ENCODE assay signal across 8 mouse cellular contexts in genomic region chr12:79190931-79191673, GRCm38 (mm10). TPM values are rescaled to one million over a fixed set of nuclear protein-coding genes. Genes with fewer than 3 reads are reported as not detected.
A peak's percentile ranks its signal among the peaks of the same experiment; 100 is the strongest.
DNase-seq lines count a peak whose midpoint lies in the region; ATAC-seq and TF ChIP-seq lines count a peak whose summit lies in the region.

No protein-coding gene starts in this region.

- ATAC-seq in kidney, embryonic 16.5 days (ENCODE audit: low FRiP score, low TSS enrichment) = peak; percentile 92
- peak; percentile 97 for ATAC-seq in liver, embryonic 12.5 days
- peak; percentile 89 for ATAC-seq in stomach, embryonic 16.5 days (ENCODE audit: insufficient read depth, low FRiP score)

- no peaks in the 10 kb centered on the region for H3K9me3 ChIP-seq in heart, embryonic 10.5 days
- no peaks in the 10 kb centered on the region for H3K9me3 ChIP-seq in kidney, embryonic 16.5 days (ENCODE audit: low read length)
- no peaks in the 10 kb centered on the region for H3K9me3 ChIP-seq in liver, embryonic 12.5 days (replicated peaks)
- no peaks in the 10 kb centered on the region for H3K9me3 ChIP-seq in stomach, embryonic 16.5 days (replicated peaks; ENCODE audit: control insufficient read depth, low read length)

- peaks cover 14% of the 10 kb centered on the region for H3K79me2 ChIP-seq in C2C12 (ENCODE audit: control insufficient read depth, insufficient read depth)

- H3ac ChIP-seq in C2C12 (ENCODE audit: control insufficient read depth, insufficient read length, low read depth) = peak overlapping the region; percentile 83

- no peaks in the 10 kb centered on the region for H3K27me3 ChIP-seq in C2C12 (ENCODE audit: control insufficient read depth, insufficient read depth, insufficient read length)
- no peaks in the 10 kb centered on the region for H3K27me3 ChIP-seq in heart, embryonic 10.5 days (ENCODE audit: insufficient read depth, poor library complexity, severe bottlenecking)
- H3K27me3 ChIP-seq in kidney, embryonic 16.5 days (ENCODE audit: insufficient read depth, low read length) = no peaks in the 10 kb centered on the region
- no peaks in the 10 kb centered on the region for H3K27me3 ChIP-seq in liver, embryonic 12.5 days (replicated peaks)
- no peaks in the 10 kb centered on the region for H3K27me3 ChIP-seq in stomach, embryonic 16.5 days (ENCODE audit: control insufficient read depth, insufficient read depth, low read length)

- DNase-seq in adrenal gland, adult 2 months = peak; percentile 68
- peak; percentile 74 for DNase-seq in embryo, embryonic 9.5 days (ENCODE audit: extremely low spot score)
- DNase-seq in heart, embryonic 10.5 days (ENCODE audit: low spot score) = peak; percentile 91
- peak; percentile 68 for DNase-seq in naive thymus-derived CD4-positive, alpha-beta T cell, adult 2 months (ENCODE audit: low read depth)

- 1% methylated on average over 18 of the region's 18 CpGs for WGBS in heart, embryonic 10.5 days
- under 1% methylated on average over 18 of the region's 18 CpGs for WGBS in kidney, embryonic 16.5 days
- WGBS in liver, embryonic 12.5 days (ENCODE audit: insufficient replicate concordance) = 0% methylated on average over 18 of the region's 18 CpGs
- under 1% methylated on average over 18 of the region's 18 CpGs for WGBS in stomach, embryonic 16.5 days

- H3K79me3 ChIP-seq in C2C12 (ENCODE audit: low read depth) = peaks cover 4% of the 10 kb centered on the region

- peak overlapping the region; percentile 84 for H3K27ac ChIP-seq in heart, embryonic 10.5 days
- no peak overlapping the region for H3K27ac ChIP-seq in kidney, embryonic 16.5 days (ENCODE audit: low read length)
- peak overlapping the region; percentile 86 for H3K27ac ChIP-seq in liver, embryonic 12.5 days
- H3K27ac ChIP-seq in stomach, embryonic 16.5 days (ENCODE audit: low read length) = peak overlapping the region; percentile 67; the same call in 1 of the 2 replicates

- H3K4me3 ChIP-seq in C2C12 (ENCODE audit: insufficient read depth, poor library complexity, severe bottlenecking) = peak overlapping the region; percentile 54
- peak overlapping the region; percentile 75 for H3K4me3 ChIP-seq in heart, embryonic 10.5 days
- H3K4me3 ChIP-seq in kidney, embryonic 16.5 days (ENCODE audit: low read length) = peak overlapping the region; percentile 68
- H3K4me3 ChIP-seq in liver, embryonic 12.5 days = peak overlapping the region; percentile 78
- peak overlapping the region; percentile 70 for H3K4me3 ChIP-seq in stomach, embryonic 16.5 days (replicated peaks; ENCODE audit: low read length)

- H3K9ac ChIP-seq in kidney, embryonic 16.5 days (replicated peaks; ENCODE audit: low read length) = peak overlapping the region; percentile 72
- H3K9ac ChIP-seq in liver, embryonic 12.5 days = peak overlapping the region; percentile 77
- H3K9ac ChIP-seq in stomach, embryonic 16.5 days (ENCODE audit: low read length) = peak overlapping the region; percentile 76

- H3K4me1 ChIP-seq in heart, embryonic 10.5 days = peaks cover 14% of the 10 kb centered on the region
- H3K4me1 ChIP-seq in kidney, embryonic 16.5 days (ENCODE audit: insufficient read depth, low read length) = peaks cover 12% of the 10 kb centered on the region
- H3K4me1 ChIP-seq in liver, embryonic 12.5 days = peaks cover 23% of the 10 kb centered on the region
- peaks cover 4% of the 10 kb centered on the region for H3K4me1 ChIP-seq in stomach, embryonic 16.5 days (ENCODE audit: control insufficient read depth, insufficient read depth, low read length)

- peaks cover 19% of the 10 kb centered on the region for H3K36me3 ChIP-seq in C2C12 (ENCODE audit: control insufficient read depth, insufficient read depth)
- peaks cover 24% of the 10 kb centered on the region for H3K36me3 ChIP-seq in heart, embryonic 10.5 days
- H3K36me3 ChIP-seq in kidney, embryonic 16.5 days (ENCODE audit: insufficient read depth, low read length) = peaks cover 6% of the 10 kb centered on the region
- H3K36me3 ChIP-seq in liver, embryonic 12.5 days = peaks cover 31% of the 10 kb centered on the region
- H3K36me3 ChIP-seq in stomach, embryonic 16.5 days (ENCODE audit: control insufficient read depth, insufficient read depth, low read length) = peaks cover 11% of the 10 kb centered on the region; the same call in 1 of the 2 replicates

- peak overlapping the region; percentile 85 for H3K4me2 ChIP-seq in kidney, embryonic 16.5 days (replicated peaks; ENCODE audit: low read depth, low read length)
- peak overlapping the region; percentile 91 for H3K4me2 ChIP-seq in liver, embryonic 12.5 days
- peak overlapping the region; percentile 72 for H3K4me2 ChIP-seq in stomach, embryonic 16.5 days (ENCODE audit: low read depth, low read length)

- no peak for TF ChIP-seq CTCF in C2C12 (IDR thresholded peaks at IDR 0.05; ENCODE audit: control insufficient read depth, insufficient read depth, insufficient read length)

TF ChIP-seq in C2C12, 6 proteins besides CTCF, POLR2A, EP300 and RAD21:
- TF ChIP-seq MAX (IDR thresholded peaks at IDR 0.05) (peak; percentile 48), CEBPB (IDR thresholded peaks at IDR 0.05; ENCODE audit: low read depth) (no peak), MYOD1 (IDR thresholded peaks at IDR 0.05; ENCODE audit: control insufficient read depth, insufficient read length, low read depth) (no peak), USF1 (IDR thresholded peaks at IDR 0.05; ENCODE audit: low read depth) (no peak)

RNA-seq across cellular contexts. Expression of gene Rdh11, which starts 1.0 kb away (rescaled TPM):
- polyA plus RNA-seq in C2C12 (2012; fragmentation: generic; extraction: Trizol) = 14.0 TPM
- total RNA-seq in adrenal gland, adult 2 months (2021) = 10 to 100 TPM; 17.0 to 28.3 TPM
- 6.5 and 7.0 TPM in 2 replicates for polyA plus RNA-seq in adrenal gland, adult 2 months (2012; rRNA removed)
- 19.7 and 20.9 TPM in 2 replicates for polyA plus RNA-seq in heart, embryonic 10.5 days (2016; fragmentation: Nextera tagmentation; extraction: Ambion mirVana)
- 27.4 and 28.0 TPM in 2 replicates for polyA plus RNA-seq in kidney, embryonic 16.5 days (2015; fragmentation: Nextera tagmentation; extraction: Ambion mirVana)
- 22.1 and 22.9 TPM in 2 replicates for polyA plus RNA-seq in liver, embryonic 12.5 days (2016; fragmentation: Nextera tagmentation; extraction: Ambion mirVana)
- 30.1 and 33.4 TPM in 2 replicates for polyA plus RNA-seq in stomach, embryonic 16.5 days (2015; fragmentation: Nextera tagmentation; extraction: Ambion mirVana)

RNA-seq across cellular contexts. Expression of gene Rdh12, which starts 17.6 kb away (rescaled TPM):
- polyA plus RNA-seq in C2C12 (2012; fragmentation: generic; extraction: Trizol) = 0.23 TPM
- under 1 TPM; 0.66 to 0.86 TPM for total RNA-seq in adrenal gland, adult 2 months (2021)
- 0.09 and 0.12 TPM in 2 replicates for polyA plus RNA-seq in adrenal gland, adult 2 months (2012; rRNA removed)
- 0.47 and 0.58 TPM in 2 replicates for polyA plus RNA-seq in heart, embryonic 10.5 days (2016; fragmentation: Nextera tagmentation; extraction: Ambion mirVana)
- 3.5 and 4.2 TPM in 2 replicates for polyA plus RNA-seq in kidney, embryonic 16.5 days (2015; fragmentation: Nextera tagmentation; extraction: Ambion mirVana)
- 0.23 and 0.41 TPM in 2 replicates for polyA plus RNA-seq in liver, embryonic 12.5 days (2016; fragmentation: Nextera tagmentation; extraction: Ambion mirVana)
- polyA plus RNA-seq in stomach, embryonic 16.5 days (2015; fragmentation: Nextera tagmentation; extraction: Ambion mirVana) = 40.0 and 58.4 TPM in 2 replicates

RNA-seq across cellular contexts. Expression of gene Vti1b, which starts 18.6 kb away (rescaled TPM):
- polyA plus RNA-seq in C2C12 (2012; fragmentation: generic; extraction: Trizol) = 66.4 TPM
- total RNA-seq in adrenal gland, adult 2 months (2021) = 100 to 1,000 TPM; 103 to 147 TPM
- polyA plus RNA-seq in adrenal gland, adult 2 months (2012; rRNA removed) = 33.7 and 36.9 TPM in 2 replicates
- 107 and 109 TPM in 2 replicates for polyA plus RNA-seq in heart, embryonic 10.5 days (2016; fragmentation: Nextera tagmentation; extraction: Ambion mirVana)
- polyA plus RNA-seq in kidney, embryonic 16.5 days (2015; fragmentation: Nextera tagmentation; extraction: Ambion mirVana) = 98.6 and 106 TPM in 2 replicates
- polyA plus RNA-seq in liver, embryonic 12.5 days (2016; fragmentation: Nextera tagmentation; extraction: Ambion mirVana) = 48.0 and 52.3 TPM in 2 replicates
- polyA plus RNA-seq in stomach, embryonic 16.5 days (2015; fragmentation: Nextera tagmentation; extraction: Ambion mirVana) = 105 and 111 TPM in 2 replicates
